Mouse (Mus musculus): Measurements from ENCODE around the gene Mgat5. TPM values are rescaled to one million over a fixed set of nuclear protein-coding genes. Genes with fewer than 3 reads are reported as not detected.

The Mgat5 gene
- polyA plus RNA-seq, 1 experiment from 2014 or later, result 4.6 TPM

DNA sequence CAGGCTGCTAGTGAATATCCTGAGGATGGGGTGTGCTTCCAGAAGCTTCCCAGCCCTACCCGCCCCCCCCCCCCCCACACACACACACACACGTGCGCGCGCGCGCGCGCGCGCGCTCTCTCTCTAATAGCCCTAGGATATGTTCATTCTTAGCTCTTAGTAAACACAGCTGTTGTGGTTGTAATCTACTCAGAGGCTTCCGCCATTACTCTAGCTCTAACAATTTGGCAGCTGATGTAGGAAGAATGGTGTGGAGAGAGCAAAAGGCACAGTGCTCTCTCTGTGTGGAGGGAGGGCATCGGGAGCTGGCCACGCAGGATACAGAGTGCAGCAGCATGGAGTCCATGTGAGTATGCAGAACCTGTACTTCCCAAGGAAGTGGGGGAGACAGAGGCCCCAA is 216.0 kb downstream of the Mgat5 start:
- DNase-seq (ENCODE audit: low spot score), result no peak
- Histone ChIP-seq H3K9ac (ENCODE audit: low read depth, low read length) (no peak overlapping the region), H3K4me1 (replicated peaks; ENCODE audit: insufficient read depth, low read length) (no peaks in the 10 kb centered on the region), H3K9me3 (replicated peaks; ENCODE audit: low read length) (no peaks in the 10 kb centered on the region), H3K27me3 (ENCODE audit: insufficient read depth, low read length) (no peaks in the 10 kb centered on the region), H3K27ac (no peak overlapping the region), H3K36me3 (ENCODE audit: insufficient read depth, low read length) (no peaks in the 10 kb centered on the region), H3K4me2 (ENCODE audit: low read length) (no peak overlapping the region), H3K4me3 (replicated peaks; ENCODE audit: low read depth, low read length) (no peak overlapping the region)
- 88% methylated on average over 15 of the region's 15 CpGs for WGBS
- 0 out of 2 replicates have a peak, but pooled peaks have one; percentile 16 for ATAC-seq (replicated peaks; ENCODE audit: low FRiP score, low read depth)
- TF ChIP-seq CTCF (IDR thresholded peaks at IDR 0.05; ENCODE audit: low read depth), result no peak

DNA sequence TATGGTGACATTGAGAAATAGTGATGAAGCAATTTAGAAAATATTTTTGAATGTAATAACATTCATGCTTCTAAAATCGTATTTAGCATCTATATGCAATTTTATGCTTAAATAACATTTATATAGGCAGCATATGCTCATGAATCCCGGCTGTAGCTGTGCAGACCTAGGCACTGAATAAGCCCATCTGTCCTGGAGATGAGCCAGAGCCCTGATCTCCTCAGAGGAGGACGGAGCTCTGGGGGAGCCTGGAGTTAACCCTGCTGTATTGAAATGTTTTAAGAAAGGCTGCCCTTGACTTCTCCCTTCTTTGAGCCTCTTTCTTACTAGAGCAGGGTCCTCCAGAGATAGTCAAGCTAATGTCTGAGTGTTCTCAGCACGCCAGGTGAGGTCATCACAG is 217.8 kb downstream of the Mgat5 start:
- no peak for TF ChIP-seq CTCF (IDR thresholded peaks at IDR 0.05; ENCODE audit: low read depth)
- H3K27me3 ChIP-seq (ENCODE audit: insufficient read depth, low read length), result no peaks in the 10 kb centered on the region
- H3K36me3 ChIP-seq (ENCODE audit: insufficient read depth, low read length), result no peaks in the 10 kb centered on the region
- no peak overlapping the region for H3K9ac ChIP-seq (ENCODE audit: low read depth, low read length)
- no peak for ATAC-seq (replicated peaks; ENCODE audit: low FRiP score, low read depth)
- no peak overlapping the region for H3K27ac ChIP-seq
- no peak overlapping the region for H3K4me3 ChIP-seq (replicated peaks; ENCODE audit: low read depth, low read length)
- H3K4me2 ChIP-seq (ENCODE audit: low read length), result no peak overlapping the region
- H3K4me1 ChIP-seq (replicated peaks; ENCODE audit: insufficient read depth, low read length), result no peaks in the 10 kb centered on the region
- no peaks in the 10 kb centered on the region for H3K9me3 ChIP-seq (replicated peaks; ENCODE audit: low read length)
- WGBS, result 75% methylated on average over 4 of the region's 4 CpGs
- no peak for DNase-seq (ENCODE audit: low spot score)

DNA sequence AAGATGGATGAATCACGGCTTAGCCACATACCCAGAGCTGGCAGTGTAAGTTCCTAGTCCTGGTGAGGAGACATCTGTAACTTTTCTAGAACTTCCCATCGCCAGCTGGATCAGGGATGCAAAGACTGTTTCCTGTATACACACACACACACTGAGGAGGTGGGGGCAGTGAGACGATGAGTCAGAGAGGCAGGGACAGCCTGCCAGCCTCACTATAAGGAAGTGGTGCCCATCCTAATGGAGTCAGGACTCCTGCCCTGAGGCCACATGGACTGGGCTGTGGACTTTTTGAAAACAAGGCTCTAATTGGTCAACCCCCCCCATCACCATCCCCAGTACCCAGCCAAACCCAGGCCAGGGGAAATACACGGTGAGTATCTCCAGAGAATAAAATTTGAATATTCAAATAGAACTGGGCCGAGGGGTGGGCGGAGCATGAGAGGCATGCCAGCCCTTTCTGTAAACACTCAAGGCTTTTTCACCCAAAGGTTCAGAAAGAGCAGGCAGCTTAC is 220.3 kb downstream of the Mgat5 start:
- Histone ChIP-seq H3K27ac (no peak overlapping the region), H3K27me3 (ENCODE audit: insufficient read depth, low read length) (no peaks in the 10 kb centered on the region), H3K9ac (ENCODE audit: low read depth, low read length) (no peak overlapping the region), H3K4me1 (replicated peaks; ENCODE audit: insufficient read depth, low read length) (no peaks in the 10 kb centered on the region), H3K4me2 (ENCODE audit: low read length) (no peak overlapping the region), H3K9me3 (replicated peaks; ENCODE audit: low read length) (no peaks in the 10 kb centered on the region), H3K36me3 (ENCODE audit: insufficient read depth, low read length) (no peaks in the 10 kb centered on the region), H3K4me3 (replicated peaks; ENCODE audit: low read depth, low read length) (no peak overlapping the region)
- no peak for TF ChIP-seq CTCF (IDR thresholded peaks at IDR 0.05; ENCODE audit: low read depth)
- DNase-seq (ENCODE audit: low spot score) (no peak), ATAC-seq (replicated peaks; ENCODE audit: low FRiP score, low read depth) (no peak; the same call in 1 of the 2 replicates)
- WGBS, result 50% methylated on average over 6 of the region's 6 CpGs

DNA sequence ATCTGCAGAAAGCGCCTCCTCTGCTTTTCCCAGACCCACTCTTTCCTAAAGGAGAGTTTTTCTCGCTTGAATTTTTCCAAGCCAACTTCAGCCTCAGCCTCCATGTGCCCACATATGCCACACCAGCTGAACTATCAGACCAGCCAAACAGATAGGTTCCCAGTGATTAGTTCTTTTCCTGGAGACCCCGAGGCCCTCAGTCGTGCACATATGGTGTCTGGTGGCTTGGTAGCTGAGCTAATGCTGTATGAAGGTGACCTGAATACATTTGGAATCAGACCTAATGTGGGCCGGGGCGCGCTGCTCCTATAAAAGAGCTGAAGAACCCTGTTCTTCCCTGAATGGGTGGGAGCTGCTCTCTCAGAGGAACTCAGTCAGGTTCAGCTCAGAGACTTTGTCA is 225.5 kb downstream of the Mgat5 start:
- no peak overlapping the region for H3K4me3 ChIP-seq (replicated peaks; ENCODE audit: low read depth, low read length)
- WGBS, result 93% methylated on average over 7 of the region's 7 CpGs
- no peak for DNase-seq (ENCODE audit: low spot score)
- H3K9me3 ChIP-seq (replicated peaks; ENCODE audit: low read length), result no peaks in the 10 kb centered on the region
- no peaks in the 10 kb centered on the region for H3K36me3 ChIP-seq (ENCODE audit: insufficient read depth, low read length)
- H3K9ac ChIP-seq (ENCODE audit: low read depth, low read length), result no peak overlapping the region
- H3K27ac ChIP-seq, result no peak overlapping the region
- TF ChIP-seq CTCF (IDR thresholded peaks at IDR 0.05; ENCODE audit: low read depth), result no peak
- no peak overlapping the region for H3K4me2 ChIP-seq (ENCODE audit: low read length)
- no peaks in the 10 kb centered on the region for H3K27me3 ChIP-seq (ENCODE audit: insufficient read depth, low read length)
- no peaks in the 10 kb centered on the region for H3K4me1 ChIP-seq (replicated peaks; ENCODE audit: insufficient read depth, low read length)
- ATAC-seq (replicated peaks; ENCODE audit: low FRiP score, low read depth), result no peak

DNA sequence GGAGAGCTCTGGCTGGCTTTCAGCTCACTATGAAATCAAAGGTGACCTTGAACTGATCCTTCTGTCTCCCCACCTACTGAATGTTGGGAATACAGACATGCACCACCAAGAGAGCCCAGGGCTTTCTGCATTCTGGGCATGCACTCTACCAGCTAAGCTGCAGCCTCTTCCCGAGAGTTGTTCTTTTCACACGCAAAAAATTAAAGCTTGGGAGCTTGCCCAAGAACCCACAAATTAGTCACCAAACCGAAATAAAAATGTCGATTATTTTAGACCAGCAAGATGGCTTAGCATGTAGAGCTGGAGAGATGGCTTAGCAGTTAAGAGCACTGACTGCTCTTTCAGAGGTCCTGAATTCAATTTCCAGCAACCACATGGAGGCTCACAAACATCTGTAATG is 230.0 kb downstream of the Mgat5 start:
- Histone ChIP-seq H3K4me1 (replicated peaks; ENCODE audit: insufficient read depth, low read length) (no peaks in the 10 kb centered on the region), H3K9me3 (replicated peaks; ENCODE audit: low read length) (no peaks in the 10 kb centered on the region), H3K27me3 (ENCODE audit: insufficient read depth, low read length) (no peaks in the 10 kb centered on the region), H3K36me3 (ENCODE audit: insufficient read depth, low read length) (no peaks in the 10 kb centered on the region), H3K4me2 (ENCODE audit: low read length) (no peak overlapping the region), H3K27ac (no peak overlapping the region), H3K4me3 (replicated peaks; ENCODE audit: low read depth, low read length) (no peak overlapping the region), H3K9ac (ENCODE audit: low read depth, low read length) (no peak overlapping the region)
- ATAC-seq (replicated peaks; ENCODE audit: low FRiP score, low read depth), result no peak
- DNase-seq (ENCODE audit: low spot score), result no peak
- WGBS, result 62% methylated on average over 4 of the region's 4 CpGs
- no peak for TF ChIP-seq CTCF (IDR thresholded peaks at IDR 0.05; ENCODE audit: low read depth)

DNA sequence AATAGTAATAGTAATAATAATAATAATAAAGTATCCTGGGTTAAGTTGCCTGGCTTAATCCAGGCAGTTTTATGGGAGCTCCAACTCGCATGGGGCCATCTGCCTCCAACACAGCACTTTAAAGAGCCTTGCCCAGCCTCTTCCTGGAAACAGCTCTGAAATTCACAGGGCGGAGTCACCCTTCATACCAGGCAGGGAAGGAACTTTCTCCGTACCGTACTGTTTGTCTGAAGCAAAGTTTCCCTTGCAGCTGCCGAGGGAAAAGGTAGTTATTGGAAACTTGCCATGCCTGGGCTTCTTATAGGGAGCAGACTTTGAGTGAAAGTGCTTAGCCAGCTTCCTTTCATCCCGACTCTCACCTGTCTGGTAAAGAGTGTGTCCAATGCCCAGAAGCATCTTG is 232.3 kb downstream of the Mgat5 start:
- DNase-seq (ENCODE audit: low spot score) (no peak), ATAC-seq (replicated peaks; ENCODE audit: low FRiP score, low read depth) (no peak)
- Histone ChIP-seq H3K4me1 (replicated peaks; ENCODE audit: insufficient read depth, low read length) (no peaks in the 10 kb centered on the region), H3K4me2 (ENCODE audit: low read length) (no peak overlapping the region), H3K27ac (no peak overlapping the region), H3K9ac (ENCODE audit: low read depth, low read length) (no peak overlapping the region), H3K36me3 (ENCODE audit: insufficient read depth, low read length) (no peaks in the 10 kb centered on the region), H3K27me3 (ENCODE audit: insufficient read depth, low read length) (no peaks in the 10 kb centered on the region), H3K9me3 (replicated peaks; ENCODE audit: low read length) (no peaks in the 10 kb centered on the region), H3K4me3 (replicated peaks; ENCODE audit: low read depth, low read length) (no peak overlapping the region)
- 46% methylated on average over 6 of the region's 6 CpGs for WGBS
- TF ChIP-seq CTCF (IDR thresholded peaks at IDR 0.05; ENCODE audit: low read depth), result no peak

DNA sequence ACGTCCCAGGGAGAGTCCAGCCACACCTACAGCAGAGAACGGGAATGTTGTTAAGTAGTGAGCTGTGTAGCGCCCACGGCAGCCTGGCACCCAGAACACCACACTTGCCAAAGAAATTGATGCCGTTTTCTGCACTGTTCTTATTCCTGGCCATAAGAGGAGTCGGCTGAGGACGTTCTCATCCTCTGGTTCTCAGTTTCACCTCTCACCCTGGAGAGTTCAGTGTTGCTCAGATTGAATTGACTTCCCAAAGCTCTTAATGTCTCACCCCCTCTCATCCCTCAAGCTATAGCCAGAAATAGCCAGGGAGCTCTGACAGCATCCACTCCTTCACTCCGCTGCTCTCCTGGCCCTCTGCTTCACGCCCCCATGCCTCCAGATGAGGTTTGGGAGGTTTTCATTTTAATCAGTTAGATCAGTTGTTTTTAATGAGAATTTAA is 234.7 kb downstream of the Mgat5 start:
- Histone ChIP-seq H3K9ac (ENCODE audit: low read depth, low read length) (no peak overlapping the region), H3K27ac (no peak overlapping the region), H3K36me3 (ENCODE audit: insufficient read depth, low read length) (no peaks in the 10 kb centered on the region), H3K4me3 (replicated peaks; ENCODE audit: low read depth, low read length) (no peak overlapping the region), H3K27me3 (ENCODE audit: insufficient read depth, low read length) (no peaks in the 10 kb centered on the region), H3K4me1 (replicated peaks; ENCODE audit: insufficient read depth, low read length) (peaks cover 4% of the 10 kb centered on the region; the same call in 1 of the 2 replicates), H3K4me2 (ENCODE audit: low read length) (no peak overlapping the region), H3K9me3 (replicated peaks; ENCODE audit: low read length) (no peaks in the 10 kb centered on the region)
- WGBS, result 51% methylated on average over 9 of the region's 9 CpGs
- no peak for TF ChIP-seq CTCF (IDR thresholded peaks at IDR 0.05; ENCODE audit: low read depth)
- ATAC-seq (replicated peaks; ENCODE audit: low FRiP score, low read depth), result no peak
- DNase-seq (ENCODE audit: low spot score), result no peak
